Mouse (Mus musculus) gastrocnemius, adult 8-10 months (tissue): ENCODE data around the gene Rap1gds1. TPM values are rescaled to one million over a fixed set of nuclear protein-coding genes. Genes with fewer than 3 reads are reported as not detected.

Experiments used
- DNase-seq, 2 experiments: peaks; one replicate each; pipeline ENCODE4 v3.0.0; 2022; ENCODE audit warnings: low spot score in 2 of 2
- total RNA-seq, 4 experiments: library from RNA; stranded (reverse); gene quantifications; 2 replicates each; pipeline ENCODE4 v1.2.4; 2022

Rap1gds1 gene
- total RNA-seq, 4 experiments from 2014 or later, result 37.7 to 49.3 (median 41.0) TPM

- no peak for DNase-seq
Measured at GRCm38 (mm10) chr3:138945516-138945915, 129.5 kb downstream of the Rap1gds1 start.

- DNase-seq, result no peak
Measured at GRCm38 (mm10) chr3:138941604-138942003, 133.4 kb downstream of the Rap1gds1 start.

DNA sequence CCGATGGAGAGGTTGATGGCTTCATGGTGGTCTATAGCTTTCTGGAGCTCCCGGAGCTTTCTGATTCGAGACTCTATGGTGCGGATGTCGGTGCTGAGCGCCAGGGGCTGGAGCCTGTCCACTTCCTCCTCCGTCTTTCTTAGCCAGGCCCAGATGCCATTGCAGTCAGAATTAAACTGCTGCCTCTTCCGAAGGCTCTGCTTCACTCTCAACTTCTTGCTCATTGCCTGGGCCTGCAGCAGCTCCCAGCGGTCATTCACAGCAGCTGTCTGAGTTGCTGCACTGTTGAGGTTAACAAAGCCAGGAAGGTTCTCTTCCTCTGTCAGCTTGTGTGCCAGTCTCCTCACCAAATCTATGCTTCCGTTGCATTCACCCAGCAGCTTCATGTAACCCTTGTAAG, 137.8 kb downstream of the Rap1gds1 start:
- no peak for DNase-seq

DNA sequence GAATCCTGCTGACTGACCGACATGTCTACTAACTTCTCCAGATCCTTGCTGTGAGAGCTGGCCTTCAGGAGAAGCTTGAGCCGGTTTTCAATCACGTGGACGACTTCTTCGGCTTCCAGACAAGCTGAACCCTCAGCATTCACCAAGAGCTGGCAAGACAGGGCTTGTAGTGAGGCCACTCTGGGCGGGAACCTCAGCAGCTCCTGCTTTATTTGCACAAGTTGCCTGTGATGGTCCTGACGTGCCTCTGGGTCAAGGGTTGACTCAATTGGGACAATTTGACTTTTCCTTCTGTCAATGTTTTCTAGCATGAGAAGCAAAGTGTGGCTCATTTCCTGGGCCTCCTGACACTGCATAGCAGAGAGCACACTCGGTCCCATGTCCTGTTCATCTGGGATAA, 138.2 kb downstream of the Rap1gds1 start:
- DNase-seq, result no peak

DNA sequence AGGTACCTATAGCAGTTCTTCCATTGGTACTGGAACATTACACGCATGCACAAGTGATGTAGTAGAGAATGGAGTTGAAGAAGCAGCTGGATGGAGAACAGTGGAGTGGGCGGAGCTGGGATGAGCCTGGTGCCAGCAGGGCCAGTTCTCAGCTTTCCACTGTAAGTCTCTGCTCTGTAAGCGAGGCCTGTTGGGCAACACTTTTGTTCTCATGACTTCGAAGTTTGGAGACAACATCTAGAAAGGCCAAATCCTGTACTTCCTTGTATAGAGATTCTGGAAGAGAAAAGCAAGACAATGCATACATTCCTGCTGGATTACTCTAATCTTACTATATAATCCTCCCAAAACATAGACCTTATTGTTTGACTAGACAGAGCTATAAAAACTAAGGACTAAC, 147.6 kb downstream of the Rap1gds1 start:
- DNase-seq, result no peak

DNA sequence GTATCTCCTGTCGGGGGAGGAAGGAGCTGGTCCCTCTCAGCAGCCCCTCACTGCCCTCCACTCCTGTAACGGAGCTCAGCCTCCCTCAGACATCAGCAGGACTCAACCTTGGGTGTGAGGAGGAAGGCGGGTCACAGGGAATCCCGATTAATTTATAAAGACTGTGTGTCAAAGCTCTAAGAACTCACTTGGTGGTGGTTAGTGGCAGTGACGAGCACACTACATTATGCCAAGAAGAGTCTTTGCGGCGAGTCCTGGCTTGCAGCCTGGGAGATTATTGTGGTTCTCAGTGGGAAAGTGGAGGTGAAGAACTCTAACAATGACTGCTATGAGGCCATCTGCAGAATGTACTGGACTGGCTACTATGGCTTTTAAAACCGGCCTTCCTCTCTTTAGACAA, 148.8 kb downstream of the Rap1gds1 start:
- no peak for DNase-seq

DNA sequence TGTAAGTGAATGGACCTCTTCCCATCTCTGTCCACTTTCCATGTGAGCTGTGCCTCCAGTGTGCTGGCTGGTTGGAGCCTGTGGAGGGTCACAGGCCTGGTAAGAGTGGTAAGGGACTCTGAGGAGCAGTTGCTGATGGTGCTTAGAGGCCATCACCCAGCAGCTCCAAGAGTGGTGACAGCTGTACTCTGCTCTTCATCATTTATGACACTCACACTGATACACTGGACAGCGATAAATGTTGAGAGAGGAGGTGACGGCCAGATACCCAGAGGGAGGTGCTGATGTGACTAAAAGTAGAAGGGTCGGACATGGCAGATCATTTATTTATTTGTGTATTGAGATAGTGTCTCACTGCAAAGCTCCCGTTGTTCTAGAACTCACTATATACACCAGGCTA, 156.8 kb downstream of the Rap1gds1 start:
- no peak for DNase-seq

DNA sequence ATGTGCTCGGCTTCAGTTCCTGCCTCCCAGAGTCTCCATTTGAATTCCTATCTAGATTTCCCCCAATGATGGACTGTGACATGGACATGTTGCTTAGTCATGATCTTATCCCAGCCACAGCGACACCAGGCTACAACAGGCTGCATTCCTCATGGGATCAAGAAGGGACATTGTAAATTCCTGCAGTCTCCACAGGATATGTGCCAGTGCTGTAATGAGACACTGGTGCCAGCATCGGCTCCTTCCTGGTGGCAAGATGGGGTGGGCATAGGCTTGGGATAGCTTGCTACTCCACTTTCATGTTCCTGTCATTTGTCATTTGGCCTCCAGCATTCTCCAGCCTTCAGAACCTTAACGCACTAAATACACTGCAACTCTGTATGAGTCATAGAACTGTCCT, 158.0 kb downstream of the Rap1gds1 start:
- DNase-seq, result no peak

DNA sequence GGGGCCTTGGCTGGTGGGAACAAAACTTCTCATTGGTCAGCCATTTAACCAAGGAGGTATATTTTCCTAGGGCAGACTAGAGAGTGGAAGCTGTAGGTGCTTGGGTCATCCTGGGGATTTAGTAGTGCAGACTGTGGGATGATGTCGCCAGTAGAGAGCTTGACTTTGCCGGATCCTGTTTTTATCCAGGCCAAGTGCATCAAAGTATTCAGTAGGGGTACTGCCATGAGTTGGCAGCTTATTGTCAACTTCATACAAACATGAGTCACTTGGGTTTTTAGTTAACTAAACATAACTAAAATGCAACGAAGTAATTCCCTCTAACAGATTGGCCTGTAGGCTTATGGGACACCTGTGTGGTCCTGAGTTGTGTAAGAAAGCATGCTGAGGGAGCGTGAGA, 158.4 kb downstream of the Rap1gds1 start:
- DNase-seq, result no peak

- no peak for DNase-seq
Measured at GRCm38 (mm10) chr3:138914626-138915288, 160.2 kb downstream of the Rap1gds1 start.

DNA sequence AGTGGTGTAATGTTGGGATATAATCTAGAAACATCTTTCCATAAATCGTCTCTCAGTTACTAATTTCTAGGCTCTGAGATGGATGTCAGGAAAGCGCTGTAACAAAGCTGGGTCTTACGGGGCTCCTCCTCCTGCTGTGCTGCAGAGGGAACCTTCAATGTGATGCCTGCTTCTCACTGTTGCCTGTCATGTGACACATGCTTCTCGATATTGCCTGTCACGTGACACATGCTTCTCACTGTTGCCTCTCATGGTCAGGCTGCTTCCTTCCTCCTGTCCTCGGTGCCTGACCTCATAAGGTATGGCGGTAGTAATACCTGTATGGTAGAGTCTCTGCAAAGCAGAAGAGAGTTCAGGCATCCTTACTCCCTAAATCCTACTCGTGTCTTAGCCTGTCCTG, 162.5 kb downstream of the Rap1gds1 start:
- no peak for DNase-seq

GRCm38 (mm10) chr3:138909313-138909712, 165.7 kb downstream of the Rap1gds1 start:
- DNase-seq, result no peak

DNA sequence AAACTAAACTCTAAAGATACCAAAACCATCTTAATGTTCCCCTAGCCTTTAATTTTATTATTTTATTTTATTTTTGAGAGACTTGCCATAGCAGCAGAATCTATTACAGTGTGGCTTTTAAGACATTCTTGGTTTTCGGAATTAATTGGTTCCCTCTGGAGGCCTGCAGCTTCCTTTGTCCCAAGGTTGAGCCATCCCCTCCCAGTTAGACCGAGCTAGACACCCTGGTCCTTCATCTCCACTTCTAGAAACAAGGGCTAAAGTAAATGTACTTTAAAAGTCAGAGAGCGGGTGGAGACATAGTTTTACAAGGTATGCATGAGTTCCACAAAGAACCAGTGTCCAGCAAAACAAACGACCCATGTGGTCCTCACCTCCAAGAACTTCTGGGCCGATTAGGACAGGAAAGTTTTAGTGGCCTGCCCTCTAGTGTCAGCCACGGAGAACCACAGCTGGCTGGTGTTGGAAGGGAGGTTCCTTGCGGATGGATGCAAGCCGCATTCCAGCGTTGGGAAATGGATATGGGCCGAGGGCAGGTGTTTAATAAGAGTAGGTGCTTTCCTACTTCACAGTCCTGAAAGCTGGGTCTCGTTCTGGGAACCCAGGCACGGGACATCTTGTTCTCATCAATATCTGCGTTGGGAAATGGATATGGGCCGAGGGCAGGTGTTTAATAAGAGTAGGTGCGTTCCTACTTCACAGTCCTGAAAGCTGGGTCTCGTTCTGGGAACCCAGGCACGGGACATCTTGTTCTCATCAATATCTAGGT, 168.7 kb downstream of the Rap1gds1 start:
- peak in 1 of 2 experiments; percentile 23 for DNase-seq

- no peak for DNase-seq
Measured at GRCm38 (mm10) chr3:138905678-138906077, 169.3 kb downstream of the Rap1gds1 start.

- no peak for DNase-seq
Measured at GRCm38 (mm10) chr3:138900571-138901141, 174.3 kb downstream of the Rap1gds1 start.

DNA sequence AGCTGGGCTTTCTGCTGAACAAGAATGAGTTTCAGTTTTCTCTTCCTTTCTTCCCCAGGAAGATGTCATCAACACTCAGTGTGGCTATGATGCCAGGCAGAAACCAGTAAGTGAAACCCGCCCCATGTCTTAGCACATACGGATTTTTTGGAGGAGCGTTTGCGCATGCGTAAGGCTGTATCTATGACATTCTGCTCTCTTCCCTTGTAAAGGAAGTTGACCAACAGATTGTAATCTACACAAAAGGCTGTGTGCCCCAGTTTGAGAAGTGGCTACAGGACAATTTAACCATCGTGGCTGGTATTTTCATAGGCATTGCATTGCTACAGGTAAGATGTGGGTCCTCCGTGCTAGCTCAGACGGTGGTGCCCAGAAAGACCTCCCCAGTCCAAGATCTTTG, 176.9 kb downstream of the Rap1gds1 start:
- no peak for DNase-seq

DNA sequence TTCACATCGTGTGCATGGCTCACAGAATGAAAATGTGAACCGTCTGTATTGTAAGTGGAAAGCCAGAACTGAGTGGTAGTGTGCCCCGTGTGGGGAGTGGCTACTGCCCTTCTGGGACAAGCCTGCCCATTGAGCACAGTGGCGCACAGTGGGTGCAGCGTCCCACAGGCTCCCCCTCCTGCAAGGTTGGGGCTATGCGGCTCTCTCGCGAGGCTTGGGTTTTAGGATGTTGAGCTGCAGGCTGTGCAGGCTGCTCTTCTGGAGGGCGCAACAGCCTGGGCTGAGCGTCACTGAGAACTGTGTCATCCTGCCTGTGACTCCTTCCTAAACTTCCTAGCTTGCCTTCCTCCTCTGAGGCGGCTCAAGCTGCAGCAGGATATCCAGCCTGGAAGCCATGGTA, 177.5 kb downstream of the Rap1gds1 start:
- no peak for DNase-seq

- no peak for DNase-seq
Measured at GRCm38 (mm10) chr3:138893520-138893919, 181.5 kb downstream of the Rap1gds1 start.

GRCm38 (mm10) chr3:138889769-138890295, 185.2 kb downstream of the Rap1gds1 start:
- DNase-seq, result no peak

GRCm38 (mm10) chr3:138889214-138889613, 185.8 kb downstream of the Rap1gds1 start:
- DNase-seq, result no peak

GRCm38 (mm10) chr3:138886121-138886520, 188.9 kb downstream of the Rap1gds1 start:
- no peak for DNase-seq

GRCm38 (mm10) chr3:138881725-138882347, 193.2 kb downstream of the Rap1gds1 start:
- no peak for DNase-seq
